Mouse (Mus musculus) bone marrow macrophage, adult 2 months (primary cell): Measurements from ENCODE around the gene Gm4981.

ENCODE experiments used
- CTCF ChIP-seq: IDR thresholded peaks from 2 replicates; pipeline ENCODE4 v1.5.1; 2012; ENCODE audit warnings: low read depth, mild to moderate bottlenecking, low read length, moderate library complexity
- POLR2A ChIP-seq: IDR thresholded peaks from 2 replicates; pipeline ENCODE4 v1.6.1; 2012; ENCODE audit warnings: mild to moderate bottlenecking, low read depth, low read length, borderline replicate concordance

- TF ChIP-seq CTCF (no peak), POLR2A (no peak)
These were observed 22.0 kb downstream of the Gm4981 start for GRCm38 (mm10) chr10:58214497-58214896.
